Mouse (Mus musculus): Measurements from ENCODE around the gene Ddx11. TPM values are rescaled to one million over a fixed set of nuclear protein-coding genes. Genes with fewer than 3 reads are reported as not detected.

Gene Ddx11
- total and polyA plus RNA-seq, 3 experiments = 26.9 to 32.7 TPM; not detected in 1

DNA sequence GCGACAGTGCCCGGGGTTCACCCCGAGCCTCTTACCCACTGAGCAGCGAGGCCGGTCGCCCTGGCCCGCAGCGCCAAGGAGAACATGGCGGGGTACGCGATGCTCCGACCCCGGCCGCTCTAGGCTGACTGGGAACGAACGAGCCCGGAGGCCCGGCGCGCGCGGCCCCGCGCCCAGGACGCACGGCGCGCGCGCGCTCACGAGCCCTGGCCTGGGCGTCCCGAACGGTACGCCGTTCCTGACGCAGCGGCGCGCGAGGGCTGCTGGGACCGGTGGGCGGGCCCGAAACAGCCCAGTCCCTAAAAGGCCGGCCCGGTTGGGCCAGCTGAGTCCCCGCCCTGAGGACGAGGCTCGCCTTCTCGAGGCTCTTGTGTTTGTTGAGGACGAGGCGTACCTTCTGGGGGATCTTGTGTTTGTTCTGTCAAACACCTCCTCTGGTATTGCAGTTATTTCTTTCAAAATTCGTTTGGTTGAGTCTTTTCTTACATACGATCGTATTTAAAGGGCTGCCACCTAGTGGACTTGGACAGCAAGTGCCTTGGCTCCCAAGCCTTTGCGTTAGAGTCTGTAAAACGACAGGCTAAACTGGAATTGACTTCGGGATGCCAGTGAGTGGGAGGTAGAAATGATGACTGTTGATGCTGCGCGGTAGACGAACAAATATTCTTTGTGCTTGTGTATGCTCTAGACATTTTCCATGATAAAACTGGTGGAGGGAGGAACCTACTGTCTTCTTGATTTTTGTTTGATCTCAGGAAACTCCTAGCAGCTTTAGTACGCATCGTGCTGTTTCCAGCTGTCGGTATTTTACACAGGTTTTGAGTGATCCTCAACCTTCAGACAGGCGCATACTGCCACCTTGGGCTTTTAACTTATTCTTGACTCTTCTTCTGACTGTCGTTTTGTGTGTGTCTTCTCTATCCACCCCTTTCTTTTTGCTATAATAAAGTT is 21.7 kb upstream of the Ddx11 start, which contains the start of gene Ndufv2:
Ndufv2 (minus strand) TSS at position 180 of the 951 bp plus-strand sequence.
- Histone ChIP-seq H3K27ac (ENCODE audit: control insufficient read depth, low read depth, low read length) (peak within 1 kb of the TSS; percentile 94), H3K9ac (ENCODE audit: control insufficient read depth, low read depth, low read length, poor library complexity, severe bottlenecking) (peak within 1 kb of the TSS; percentile 100), H3K4me1 (ENCODE audit: control insufficient read depth in 1 of 2, insufficient read depth in 2 of 2, low read length in 2 of 2) (peaks cover 2 to 11% of the 10 kb centered on the region in 2 experiments), H3K36me3 (ENCODE audit: control insufficient read depth in 1 of 2, insufficient read depth in 2 of 2, low read length in 2 of 2) (peaks cover 1 to 30% of the 10 kb centered on the region in 2 experiments; a peak in 3 of 4 replicates), H3K4me3 (ENCODE audit: control insufficient read depth in 1 of 2, insufficient read depth in 1 of 2, low read depth in 2 of 2, low read length in 2 of 2) (peak within 1 kb of the TSS; percentile 90 to 98), H3K27me3 (ENCODE audit: control insufficient read depth in 1 of 2, insufficient read depth in 2 of 2, low read length in 2 of 2) (no peaks in the 10 kb centered on the region; a peak in 1 of 4 replicates), H3K9me3 (replicated peaks; ENCODE audit: insufficient read depth, low read length) (no peaks in the 10 kb centered on the region), H3K79me2 (ENCODE audit: control insufficient read depth, insufficient read depth, low read length, poor library complexity) (peaks cover 34% of the 10 kb centered on the region)
- DNase-seq (ENCODE audit: low read depth, low spot score) = peak; percentile 97
- TF ChIP-seq JUND (IDR thresholded peaks at IDR 0.05; ENCODE audit: low read depth, low read length) = no peak
- TF ChIP-seq MYC (IDR thresholded peaks at IDR 0.05; ENCODE audit: low read depth, low read length) = peak; percentile 28; the same call in 1 of the 2 replicates
- TF ChIP-seq MYB (IDR thresholded peaks at IDR 0.05; ENCODE audit: low read depth, low read length) = no peak
- no peak for TF ChIP-seq ZKSCAN1 (IDR thresholded peaks at IDR 0.05; ENCODE audit: low read depth, low read length)
- TF ChIP-seq ELF1 (IDR thresholded peaks at IDR 0.05; ENCODE audit: low read depth, low read length) = peak; percentile 8; the same call in 1 of the 2 replicates
- TF ChIP-seq POLR2AphosphoS5 (IDR thresholded peaks at IDR 0.05; ENCODE audit: borderline replicate concordance, low read depth, low read length) = no peak
- TF ChIP-seq SMC3 (IDR thresholded peaks at IDR 0.05; ENCODE audit: low read depth, low read length) = peak; percentile 46
- TF ChIP-seq MAZ (IDR thresholded peaks at IDR 0.05; ENCODE audit: low read depth, low read length) = 0 out of 2 replicates have a peak, but pooled peaks have one; percentile 53
- peak in 1 of 2 experiments; percentile 6; a peak in 2 of 4 replicates for TF ChIP-seq EP300 (IDR thresholded peaks at IDR 0.05; ENCODE audit: low read depth in 1 of 2, low read length in 2 of 2)
- TF ChIP-seq MEF2A (IDR thresholded peaks at IDR 0.05; ENCODE audit: extremely low read depth, insufficient replicate concordance, low read depth, low read length, poor library complexity, severe bottlenecking) = no peak
- peak; percentile 87 for TF ChIP-seq POLR2AphosphoS2 (IDR thresholded peaks at IDR 0.05; ENCODE audit: low read length)
- TF ChIP-seq BHLHE40 (IDR thresholded peaks at IDR 0.05; ENCODE audit: borderline replicate concordance, low read depth, low read length) = no peak
- peak; percentile 94 for TF ChIP-seq ZMIZ1 (IDR thresholded peaks at IDR 0.05; ENCODE audit: low read depth, low read length)
- TF ChIP-seq RAD21 (IDR thresholded peaks at IDR 0.05; ENCODE audit: low read depth, low read length) = peak; percentile 40
- TF ChIP-seq ZNF384 (IDR thresholded peaks at IDR 0.05; ENCODE audit: low read depth, low read length) = no peak
- TF ChIP-seq TCF12 (IDR thresholded peaks at IDR 0.05; ENCODE audit: low read depth, low read length) = peak; percentile 45; the same call in 1 of the 2 replicates
- TF ChIP-seq POLR2A (IDR thresholded peaks at IDR 0.05; ENCODE audit: control insufficient read depth in 1 of 2, insufficient read depth in 1 of 2, low read depth in 1 of 2, low read length in 2 of 2, poor library complexity in 1 of 2) = peak; percentile 89 to 93
- TF ChIP-seq TAL1 (IDR thresholded peaks at IDR 0.05; ENCODE audit: low read length) = no peak
- TF ChIP-seq USF1 (IDR thresholded peaks at IDR 0.05; ENCODE audit: low read depth, low read length) = 0 out of 2 replicates have a peak, but pooled peaks have one; percentile 9
- peak; percentile 95 for TF ChIP-seq NELFE (IDR thresholded peaks at IDR 0.05; ENCODE audit: low read depth, low read length)
- peak; percentile 52 to 80 (median 65) for TF ChIP-seq CTCF (IDR thresholded peaks at IDR 0.05 in 2 of 3, conservative IDR thresholded peaks at IDR 0.05 in 1 of 3; ENCODE audit: control insufficient read depth in 1 of 3, insufficient read depth in 1 of 3, low read depth in 2 of 3, low read length in 3 of 3, poor library complexity in 1 of 3, severe bottlenecking in 1 of 3)
- no peak for TF ChIP-seq MAFK (IDR thresholded peaks at IDR 0.05; ENCODE audit: borderline replicate concordance, low read depth, low read length)
- TF ChIP-seq KAT2A (conservative IDR thresholded peaks at IDR 0.05; ENCODE audit: low read depth, low read length) = no peak; the same call in 1 of the 2 replicates
- TF ChIP-seq CHD2 (IDR thresholded peaks at IDR 0.05; ENCODE audit: low read length) = no peak
- 0 out of 2 replicates have a peak, but pooled peaks have one; percentile 66 for TF ChIP-seq MAX (IDR thresholded peaks at IDR 0.05; ENCODE audit: low read length)
- peak; percentile 11; the same call in 1 of the 2 replicates for TF ChIP-seq RCOR1 (IDR thresholded peaks at IDR 0.05; ENCODE audit: low read depth, low read length)
- peak; percentile 36; the same call in 1 of the 2 replicates for TF ChIP-seq NRF1 (IDR thresholded peaks at IDR 0.05; ENCODE audit: insufficient read depth, low read depth, low read length, poor library complexity, severe bottlenecking)
- peak; percentile 82 for TF ChIP-seq HCFC1 (IDR thresholded peaks at IDR 0.05; ENCODE audit: low read depth, low read length)
- no peak for TF ChIP-seq E2F4 (IDR thresholded peaks at IDR 0.05; ENCODE audit: borderline replicate concordance, low read depth, low read length)
- TF ChIP-seq UBTF (IDR thresholded peaks at IDR 0.05; ENCODE audit: borderline replicate concordance, insufficient read depth, low read depth, low read length) = no peak
- peak; percentile 84 for TF ChIP-seq SIN3A (IDR thresholded peaks at IDR 0.05; ENCODE audit: low read length)
- no peak for TF ChIP-seq GATA1 (IDR thresholded peaks at IDR 0.05; ENCODE audit: low read depth, low read length)
- no peak; the same call in 1 of the 2 replicates for TF ChIP-seq TBP (IDR thresholded peaks at IDR 0.05; ENCODE audit: low read depth, low read length)
- no peak for TF ChIP-seq USF2 (IDR thresholded peaks at IDR 0.05; ENCODE audit: borderline replicate concordance in 1 of 2, insufficient read depth in 1 of 2, low read depth in 1 of 2, low read length in 2 of 2)
